Mouse (Mus musculus) cerebellum, adult 11-12 months (tissue): Measurements from ENCODE around the gene Igf1r.

Experiments
- DNase-seq: peaks from one replicate; pipeline ENCODE4 v3.0.0; 2022

Igf1r gene

GRCm38 (mm10) chr7:68011385-68012122, 58.9 kb downstream of the Igf1r start:
- no peak for DNase-seq

- DNase-seq = no peak
These were observed 59.5 kb downstream of the Igf1r start for GRCm38 (mm10) chr7:68012123-68012474.

- DNase-seq = no peak
These were observed 61.9 kb downstream of the Igf1r start for GRCm38 (mm10) chr7:68014495-68014894.

DNA sequence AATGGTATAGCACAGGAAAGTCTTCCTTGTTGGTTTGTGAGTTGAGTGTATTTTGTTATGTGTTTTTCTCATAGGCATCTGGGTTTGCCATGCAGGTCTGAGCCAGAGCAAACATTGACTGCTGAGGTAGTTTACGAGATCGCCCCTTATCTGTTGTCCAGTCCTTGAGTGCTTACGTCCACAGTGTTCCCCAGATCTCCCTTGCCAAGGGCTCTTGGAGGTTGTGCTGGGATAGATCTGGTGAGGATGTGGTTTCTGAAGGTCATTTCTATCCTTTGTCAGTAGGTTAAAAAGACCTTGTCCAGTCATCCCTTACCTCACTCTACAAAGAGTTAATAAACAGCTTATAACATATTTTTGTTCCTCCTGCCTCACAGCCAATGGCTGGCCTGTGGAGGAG, 62.8 kb downstream of the Igf1r start:
- no peak for DNase-seq

GRCm38 (mm10) chr7:68018038-68018437, 65.4 kb downstream of the Igf1r start:
- no peak for DNase-seq

- DNase-seq = no peak
These were observed 67.9 kb downstream of the Igf1r start for GRCm38 (mm10) chr7:68020556-68020955.

DNA sequence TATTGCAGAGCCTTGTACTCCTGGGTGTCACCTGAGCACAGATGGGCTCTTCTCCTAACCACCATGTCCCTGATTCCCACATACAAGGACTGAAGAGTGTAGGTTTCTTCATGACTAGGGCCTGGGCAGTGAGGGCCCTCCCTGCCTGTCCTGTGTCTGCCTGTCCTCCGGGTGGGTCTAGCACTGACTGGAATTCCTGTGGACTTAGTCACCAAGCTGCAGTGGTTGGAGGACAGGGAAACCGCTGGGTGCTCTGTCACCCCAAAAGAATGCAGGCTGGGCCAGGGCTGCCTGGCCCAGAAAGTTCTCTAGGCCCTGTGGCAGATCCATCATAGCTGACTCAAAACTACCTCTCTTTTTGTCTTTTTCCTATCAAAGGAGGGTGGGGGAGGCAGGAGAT, 69.1 kb downstream of the Igf1r start:
- DNase-seq = no peak

DNA sequence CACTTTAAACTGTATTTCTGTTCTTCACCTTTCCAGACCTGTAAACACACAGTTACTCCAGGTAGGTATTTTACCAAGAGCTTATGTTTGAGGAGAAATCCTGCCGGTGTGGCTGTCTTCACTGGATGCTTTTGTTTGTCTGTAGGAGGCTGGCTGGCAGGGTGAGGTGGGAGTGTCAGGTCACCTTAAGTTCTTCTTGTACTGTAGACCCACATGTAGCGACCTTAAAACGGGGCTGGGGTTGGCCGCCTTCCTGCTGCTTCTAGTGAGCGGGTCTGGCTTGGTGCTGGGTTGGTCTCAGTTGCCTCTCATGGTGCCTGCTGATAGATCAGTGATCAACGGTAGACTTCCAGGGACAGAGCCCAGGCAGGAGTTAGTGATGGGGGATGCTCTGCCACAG, 69.6 kb downstream of the Igf1r start:
- DNase-seq = no peak

GRCm38 (mm10) chr7:68023882-68024281, 71.3 kb downstream of the Igf1r start:
- DNase-seq = no peak

GRCm38 (mm10) chr7:68024625-68025024, 72.0 kb downstream of the Igf1r start:
- no peak for DNase-seq

DNA sequence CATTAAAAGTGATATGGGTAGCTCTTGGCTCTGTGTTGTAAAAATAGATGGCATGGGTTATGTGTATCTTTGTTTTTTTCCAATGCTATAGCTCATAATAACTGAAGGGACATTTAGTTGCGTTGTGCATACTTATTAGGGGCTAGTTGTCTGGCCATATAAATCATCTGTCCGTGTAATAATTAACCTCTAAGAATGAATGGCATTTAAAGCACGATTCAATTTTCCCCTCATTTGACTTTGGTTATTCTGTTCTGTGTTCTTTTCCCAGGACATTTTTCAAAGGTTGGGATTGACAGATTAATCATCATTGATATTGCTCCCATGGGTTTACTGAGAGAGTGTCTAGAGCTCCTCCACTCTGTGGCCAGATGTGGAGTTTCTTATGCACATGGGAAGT, 72.8 kb downstream of the Igf1r start:
- DNase-seq = no peak

- DNase-seq = no peak
These were observed 73.4 kb downstream of the Igf1r start for GRCm38 (mm10) chr7:68026076-68026475.

- no peak for DNase-seq
These were observed 75.5 kb downstream of the Igf1r start for GRCm38 (mm10) chr7:68028167-68028566.

DNA sequence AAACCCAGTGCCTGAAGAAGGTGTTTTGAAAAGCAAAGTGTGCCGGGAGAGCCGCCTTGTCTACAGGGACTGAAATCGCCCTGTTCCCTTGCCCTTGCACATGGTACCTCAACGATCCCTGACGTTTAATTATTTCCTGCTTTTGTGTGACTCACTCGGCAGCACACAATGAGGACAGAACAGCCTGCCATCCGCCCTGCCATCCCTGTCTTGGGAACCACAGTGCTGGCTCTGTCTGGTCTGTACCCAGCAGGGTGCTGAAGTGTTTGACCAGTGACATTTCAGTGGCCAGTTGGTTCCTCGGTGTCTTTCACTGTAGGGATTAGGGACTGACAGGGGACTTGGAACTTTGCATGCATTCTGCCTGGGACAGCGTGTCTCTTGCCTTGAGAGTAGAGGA, 78.2 kb downstream of the Igf1r start:
- peak; percentile 82 for DNase-seq

DNA sequence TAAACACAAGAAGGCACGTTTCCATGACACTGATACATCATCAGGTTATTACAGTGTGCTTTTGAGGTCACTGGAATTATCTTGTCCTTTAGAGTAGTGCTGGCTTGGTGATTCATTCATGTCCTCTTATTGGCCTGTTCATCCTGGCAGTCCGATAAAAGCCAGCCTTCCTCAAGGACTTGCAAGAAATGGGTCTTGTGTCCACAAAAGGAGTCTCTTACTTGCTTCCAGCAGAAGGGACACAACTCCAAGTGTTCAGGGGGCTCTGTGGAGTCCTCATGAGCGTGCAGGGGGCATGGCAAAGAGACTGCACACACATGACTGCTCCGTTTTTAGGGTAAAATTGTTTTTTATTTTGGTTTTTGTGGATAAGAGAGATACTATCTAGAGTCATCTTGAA, 83.9 kb downstream of the Igf1r start:
- DNase-seq = no peak

- no peak for DNase-seq
These were observed 86.2 kb downstream of the Igf1r start for GRCm38 (mm10) chr7:68038846-68039245.

- DNase-seq = no peak
These were observed 86.9 kb downstream of the Igf1r start for GRCm38 (mm10) chr7:68039550-68039949.

DNA sequence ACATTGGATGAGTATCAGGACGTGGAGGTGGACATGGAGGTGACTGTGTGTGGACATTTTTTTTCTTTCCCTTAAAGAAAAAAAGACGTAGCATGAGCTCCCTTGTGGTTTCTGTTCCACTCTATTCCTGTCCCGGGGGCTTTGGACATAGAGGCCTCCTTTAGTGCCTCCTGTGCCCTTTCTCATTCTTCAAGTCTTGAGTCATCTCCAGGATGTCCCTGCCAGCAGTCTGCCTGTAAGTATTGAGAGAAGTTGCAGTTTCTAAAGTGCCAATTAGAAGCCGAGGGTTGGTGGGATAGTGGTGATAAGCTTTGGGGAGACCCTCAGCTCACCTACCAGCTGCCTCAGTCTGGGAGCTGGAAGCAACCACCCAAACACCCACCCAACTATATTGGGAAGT, 92.0 kb downstream of the Igf1r start:
- DNase-seq = no peak

DNA sequence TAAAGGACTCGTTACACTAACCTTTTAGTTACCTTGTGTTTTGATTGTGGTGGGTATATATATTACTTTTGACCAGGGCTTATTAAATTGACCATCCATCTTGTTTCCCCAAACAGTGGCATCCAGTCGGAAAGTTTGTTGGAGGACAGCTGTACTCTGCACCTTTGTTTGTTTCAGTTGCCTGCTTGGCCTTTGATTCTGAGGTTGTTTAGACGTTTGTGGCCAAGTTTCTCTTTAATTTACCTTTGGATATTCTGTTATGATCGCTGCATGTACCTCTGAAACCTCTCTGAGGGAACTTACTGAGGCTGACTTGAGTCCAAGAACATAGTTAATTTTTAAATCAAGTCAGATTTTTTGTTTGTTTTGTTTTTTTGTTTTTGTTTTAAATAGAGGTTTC, 94.5 kb downstream of the Igf1r start:
- DNase-seq = no peak

DNA sequence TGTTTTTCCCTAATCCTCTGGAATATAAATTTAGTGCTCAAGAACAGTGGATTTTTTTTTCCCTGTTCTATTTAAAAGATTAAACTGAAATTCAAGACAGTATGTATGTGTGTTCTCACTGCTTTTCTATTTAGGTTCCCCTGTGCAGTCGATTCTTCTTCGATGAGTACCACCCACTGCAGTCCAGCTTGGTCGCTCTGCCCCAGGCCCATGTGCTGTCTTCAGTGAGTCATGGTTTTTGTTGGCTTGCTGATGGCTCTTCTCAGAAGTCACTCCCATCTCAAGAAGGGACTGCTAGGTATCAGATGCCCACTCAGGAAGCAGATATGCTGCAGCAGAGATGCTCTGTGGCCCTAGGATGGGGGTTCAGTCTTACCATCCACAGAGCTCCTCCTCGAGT, 95.9 kb downstream of the Igf1r start:
- DNase-seq = no peak

DNA sequence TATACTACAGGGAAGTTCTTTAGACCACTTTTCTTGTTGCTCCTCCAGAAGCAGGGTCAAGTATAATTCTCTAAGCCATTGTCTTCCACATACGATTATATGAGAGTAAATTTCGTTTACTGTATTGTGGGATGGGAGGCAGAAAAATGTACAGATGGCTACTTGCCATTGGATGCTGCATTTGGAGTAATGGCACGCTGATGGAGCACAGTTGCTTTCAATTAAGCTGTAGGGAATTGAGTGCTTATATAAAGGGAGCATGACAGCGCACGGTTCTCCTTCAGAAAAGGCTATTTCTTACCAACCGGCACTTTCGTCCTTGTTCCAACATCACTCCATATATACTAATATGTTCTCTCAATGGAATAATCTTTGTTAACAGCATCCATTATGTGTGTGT, 96.4 kb downstream of the Igf1r start:
- DNase-seq = no peak

GRCm38 (mm10) chr7:68053002-68053624, 100.5 kb downstream of the Igf1r start:
- DNase-seq = no peak

DNA sequence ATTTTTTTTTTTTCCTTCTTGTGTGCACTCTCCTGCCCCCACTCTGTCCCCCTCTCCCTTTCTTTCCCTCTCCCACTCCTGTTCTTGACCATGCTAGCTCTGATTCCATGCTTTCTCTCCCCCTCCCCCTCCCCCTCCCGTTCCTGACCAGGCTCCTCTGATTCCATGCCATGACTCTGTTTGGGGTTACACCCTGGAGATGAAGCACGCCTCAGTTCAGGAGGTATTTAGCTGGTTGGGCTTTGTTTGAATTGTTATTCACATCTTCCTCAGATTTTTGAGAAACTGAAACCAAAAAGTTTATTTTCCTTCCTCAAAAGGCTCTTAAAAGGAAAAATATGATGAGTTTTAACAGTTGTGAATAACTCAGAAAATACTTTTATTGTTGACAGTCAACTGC, 101.9 kb downstream of the Igf1r start:
- no peak for DNase-seq

DNA sequence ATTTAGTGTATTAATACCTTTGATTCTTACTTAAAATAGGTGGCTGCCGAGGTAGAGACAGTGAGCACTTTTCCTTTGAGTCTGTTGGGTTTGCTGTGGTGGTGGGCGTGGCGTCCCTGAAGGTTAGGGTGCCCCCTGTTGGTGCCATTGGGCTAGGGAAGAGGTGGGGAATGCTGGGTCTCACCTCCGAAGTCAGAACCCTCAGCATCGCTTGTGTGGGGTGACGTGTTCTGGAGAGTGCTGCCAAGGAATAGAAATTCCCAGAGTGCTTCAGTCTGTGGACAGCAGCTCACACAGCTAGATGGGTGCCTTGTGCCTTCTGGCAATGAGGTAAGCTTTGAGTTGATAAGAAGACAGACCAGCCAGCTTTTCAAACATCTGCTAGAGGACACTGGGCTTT, 102.3 kb downstream of the Igf1r start:
- DNase-seq = no peak

DNA sequence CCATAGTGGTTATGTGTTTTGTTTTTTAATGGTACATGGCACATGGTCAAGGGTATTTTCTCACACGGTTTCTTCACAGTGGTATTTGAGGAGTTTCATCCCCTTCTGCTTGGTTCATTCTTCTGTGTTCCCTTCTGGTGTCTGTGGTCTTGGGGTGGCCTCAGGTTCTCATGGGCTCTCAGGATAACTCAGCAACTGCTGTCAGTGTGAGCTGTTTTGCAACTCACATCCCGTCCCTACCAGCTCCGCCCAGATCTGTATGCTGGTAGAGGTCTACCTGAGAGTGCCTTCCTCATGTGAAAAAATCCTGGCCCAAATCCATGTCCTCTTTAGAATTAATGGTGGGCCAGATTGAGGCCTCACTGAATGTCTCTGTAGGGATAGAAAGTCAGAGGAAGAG, 104.4 kb downstream of the Igf1r start:
- no peak for DNase-seq
